Mouse (Mus musculus): ENCODE measurements around the gene Lgals4. TPM values are rescaled to one million over a fixed set of nuclear protein-coding genes. Genes with fewer than 3 reads are reported as not detected.
A peak's percentile ranks its signal among the peaks of the same experiment; 100 is the strongest.

Lgals4 gene
- polyA plus RNA-seq, 1 experiment from 2014 or later, result 22.3 TPM

DNA sequence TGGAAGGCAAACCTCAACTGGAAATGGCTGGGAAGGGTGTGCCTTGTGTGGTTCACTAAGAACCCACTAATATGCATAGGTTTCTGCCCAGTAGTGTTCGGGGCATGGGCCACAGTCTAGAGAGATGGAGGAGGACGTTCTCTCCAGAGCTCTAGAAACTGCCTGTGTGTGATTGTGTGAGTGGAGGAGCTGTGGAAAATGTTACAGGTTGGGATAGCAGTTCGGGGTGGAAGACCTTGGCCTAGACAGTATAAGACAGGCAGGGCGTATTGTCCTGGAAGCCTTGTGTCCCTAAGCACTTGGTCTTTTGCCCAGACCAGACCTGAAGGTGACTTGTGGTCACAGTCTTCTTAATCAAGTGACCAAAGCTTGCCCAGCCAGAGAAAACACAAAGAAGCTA is 21.2 kb upstream of the Lgals4 start:
- Histone ChIP-seq H3K27me3 (ENCODE audit: control insufficient read depth, insufficient read depth, low read depth, low read length) (no peaks in the 10 kb centered on the region), H3K4me2 (ENCODE audit: low read depth, low read length) (peak overlapping the region; percentile 77), H3K36me3 (ENCODE audit: control insufficient read depth, insufficient read depth) (peaks cover 45% of the 10 kb centered on the region), H3K9me3 (replicated peaks; ENCODE audit: control insufficient read depth, low read length) (no peaks in the 10 kb centered on the region), H3K4me3 (ENCODE audit: low read depth, low read length) (peak overlapping the region; percentile 91), H3K27ac (ENCODE audit: low read length) (peak overlapping the region; percentile 35), H3K4me1 (ENCODE audit: control insufficient read depth, low read depth, low read length) (peaks cover 58% of the 10 kb centered on the region), H3K9ac (ENCODE audit: low read depth, low read length) (peak overlapping the region; percentile 90)
- 40% methylated on average over 4 of the region's 4 CpGs for WGBS (ENCODE audit: insufficient replicate concordance)
- no peak for ATAC-seq (ENCODE audit: low read depth)

DNA sequence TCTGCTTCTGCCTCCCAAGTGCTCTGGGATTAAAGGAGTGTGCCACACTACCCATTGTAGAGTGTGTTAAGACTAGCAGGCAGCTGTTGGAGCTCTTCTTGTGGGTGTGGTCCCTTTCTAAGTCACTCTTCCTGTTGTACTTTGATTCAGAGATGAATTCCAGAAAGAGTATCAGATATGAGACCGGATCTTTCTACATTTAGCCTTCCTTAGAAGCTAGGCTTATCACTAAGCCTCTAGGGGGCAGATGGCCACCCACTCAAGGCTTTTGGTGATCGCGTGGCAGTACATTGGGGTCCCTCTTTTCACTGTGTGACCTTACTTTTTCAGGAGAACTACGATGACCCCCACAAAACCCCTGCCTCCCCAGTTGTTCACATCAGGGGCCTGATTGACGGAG is 20.7 kb upstream of the Lgals4 start:
- WGBS (ENCODE audit: insufficient replicate concordance), result 61% methylated on average over 5 of the region's 5 CpGs
- Histone ChIP-seq H3K4me1 (ENCODE audit: control insufficient read depth, low read depth, low read length) (peaks cover 54% of the 10 kb centered on the region), H3K27me3 (ENCODE audit: control insufficient read depth, insufficient read depth, low read depth, low read length) (no peaks in the 10 kb centered on the region), H3K4me2 (ENCODE audit: low read depth, low read length) (peak overlapping the region; percentile 77), H3K36me3 (ENCODE audit: control insufficient read depth, insufficient read depth) (peaks cover 49% of the 10 kb centered on the region), H3K9me3 (replicated peaks; ENCODE audit: control insufficient read depth, low read length) (no peaks in the 10 kb centered on the region), H3K27ac (ENCODE audit: low read length) (peak overlapping the region; percentile 35), H3K9ac (ENCODE audit: low read depth, low read length) (peak overlapping the region; percentile 90; the same call in 1 of the 2 replicates), H3K4me3 (ENCODE audit: low read depth, low read length) (peak overlapping the region; percentile 91; the same call in 1 of the 2 replicates)
- ATAC-seq (ENCODE audit: low read depth), result no peak

DNA sequence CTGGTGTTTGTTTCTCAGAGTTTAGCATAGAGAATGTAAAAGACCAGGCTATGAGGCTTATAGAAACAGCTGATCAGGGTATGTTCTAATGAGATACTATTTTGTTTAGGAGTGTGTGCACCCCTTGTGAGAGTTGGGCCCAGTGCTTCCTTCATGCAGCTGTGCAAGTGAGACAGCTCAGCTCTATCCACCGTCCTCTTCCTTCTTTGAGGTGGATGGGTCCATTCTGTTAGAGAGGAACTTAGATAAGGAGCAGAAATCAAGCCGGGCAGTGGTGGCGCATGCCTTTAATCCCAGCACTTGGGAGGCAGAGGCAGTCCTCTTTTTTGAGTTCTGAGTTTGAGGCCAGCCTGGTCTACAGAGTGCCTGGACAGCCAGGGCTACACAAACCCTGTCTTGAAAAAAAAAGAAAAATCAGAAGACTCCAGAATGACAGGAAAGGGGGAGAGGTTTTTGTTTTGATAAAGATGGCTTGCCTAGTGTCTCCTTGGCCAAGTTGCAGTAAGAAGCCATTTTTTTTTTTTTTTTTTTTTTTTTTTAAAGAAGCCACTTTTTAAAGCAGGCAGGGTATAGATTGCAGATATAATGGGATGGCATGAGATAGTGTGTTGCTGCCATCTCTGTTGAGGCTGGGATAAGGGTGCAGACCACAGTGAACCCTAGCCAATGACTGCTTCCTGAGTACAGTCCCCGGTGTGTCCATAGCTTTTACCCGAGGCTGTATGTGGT is 19.2 kb upstream of the Lgals4 start:
- no peak overlapping the region for H3K4me2 ChIP-seq (ENCODE audit: low read depth, low read length)
- H3K9ac ChIP-seq (ENCODE audit: low read depth, low read length), result no peak overlapping the region
- ATAC-seq (ENCODE audit: low read depth), result no peak
- peaks cover 57% of the 10 kb centered on the region for H3K4me1 ChIP-seq (ENCODE audit: control insufficient read depth, low read depth, low read length)
- WGBS (ENCODE audit: insufficient replicate concordance), result 52% methylated on average over 5 of the region's 5 CpGs
- H3K27ac ChIP-seq (ENCODE audit: low read length), result no peak overlapping the region
- H3K27me3 ChIP-seq (ENCODE audit: control insufficient read depth, insufficient read depth, low read depth, low read length), result no peaks in the 10 kb centered on the region
- H3K36me3 ChIP-seq (ENCODE audit: control insufficient read depth, insufficient read depth), result peaks cover 62% of the 10 kb centered on the region
- H3K4me3 ChIP-seq (ENCODE audit: low read depth, low read length), result no peak overlapping the region
- no peaks in the 10 kb centered on the region for H3K9me3 ChIP-seq (replicated peaks; ENCODE audit: control insufficient read depth, low read length)

DNA sequence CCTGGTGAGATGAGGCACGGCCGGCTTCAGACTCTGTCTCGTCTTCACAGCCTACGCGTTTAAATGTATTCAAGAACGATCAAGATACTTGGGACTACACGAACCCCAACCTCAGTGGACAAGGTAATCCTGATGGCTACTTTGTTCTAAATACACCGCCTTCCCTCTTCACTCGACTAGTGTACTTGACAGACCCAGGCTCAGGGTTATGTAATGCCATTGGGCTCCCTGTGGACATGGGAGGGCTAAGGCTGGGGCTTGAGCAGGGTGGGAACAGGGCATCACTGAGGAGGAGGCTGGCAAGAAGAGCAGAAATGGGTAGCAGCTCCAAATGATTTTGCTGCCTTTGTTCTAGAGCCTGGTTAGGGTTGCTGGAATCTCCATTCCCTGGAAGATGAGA is 18.4 kb upstream of the Lgals4 start:
- H3K4me3 ChIP-seq (ENCODE audit: low read depth, low read length), result no peak overlapping the region
- no peaks in the 10 kb centered on the region for H3K27me3 ChIP-seq (ENCODE audit: control insufficient read depth, insufficient read depth, low read depth, low read length)
- peaks cover 55% of the 10 kb centered on the region for H3K4me1 ChIP-seq (ENCODE audit: control insufficient read depth, low read depth, low read length)
- no peak overlapping the region for H3K27ac ChIP-seq (ENCODE audit: low read length)
- H3K4me2 ChIP-seq (ENCODE audit: low read depth, low read length), result no peak overlapping the region
- 85% methylated on average over 9 of the region's 9 CpGs for WGBS (ENCODE audit: insufficient replicate concordance)
- H3K36me3 ChIP-seq (ENCODE audit: control insufficient read depth, insufficient read depth), result peaks cover 69% of the 10 kb centered on the region
- no peaks in the 10 kb centered on the region for H3K9me3 ChIP-seq (replicated peaks; ENCODE audit: control insufficient read depth, low read length)
- H3K9ac ChIP-seq (ENCODE audit: low read depth, low read length), result no peak overlapping the region
- no peak for ATAC-seq (ENCODE audit: low read depth)

DNA sequence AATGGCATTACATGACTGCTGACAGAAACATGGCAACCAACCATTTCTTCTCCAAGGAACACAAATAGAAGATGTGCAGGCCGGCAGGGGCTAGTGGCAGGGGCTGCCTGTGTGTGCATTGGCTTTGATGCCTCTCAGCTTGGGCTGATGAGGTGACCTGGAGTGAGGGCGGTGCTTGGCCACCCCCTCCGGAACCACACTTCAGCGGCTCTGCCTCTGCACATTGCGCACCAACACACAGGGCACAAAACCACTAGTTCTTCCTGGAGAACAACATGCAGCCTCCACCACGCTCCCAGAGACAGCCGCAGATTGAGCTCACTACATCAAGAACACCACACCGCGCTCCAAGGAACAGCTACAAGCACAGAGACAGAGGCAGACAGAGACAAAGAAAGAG is 17.5 kb upstream of the Lgals4 start:
- H3K27me3 ChIP-seq (ENCODE audit: control insufficient read depth, insufficient read depth, low read depth, low read length), result no peaks in the 10 kb centered on the region
- no peak for ATAC-seq (ENCODE audit: low read depth)
- H3K27ac ChIP-seq (ENCODE audit: low read length), result no peak overlapping the region
- peaks cover 79% of the 10 kb centered on the region for H3K36me3 ChIP-seq (ENCODE audit: control insufficient read depth, insufficient read depth)
- no peak overlapping the region for H3K9ac ChIP-seq (ENCODE audit: low read depth, low read length)
- no peak overlapping the region for H3K4me3 ChIP-seq (ENCODE audit: low read depth, low read length)
- no peaks in the 10 kb centered on the region for H3K9me3 ChIP-seq (replicated peaks; ENCODE audit: control insufficient read depth, low read length)
- 84% methylated on average over 9 of the region's 9 CpGs for WGBS (ENCODE audit: insufficient replicate concordance)
- peaks cover 57% of the 10 kb centered on the region for H3K4me1 ChIP-seq (ENCODE audit: control insufficient read depth, low read depth, low read length)
- H3K4me2 ChIP-seq (ENCODE audit: low read depth, low read length), result no peak overlapping the region

DNA sequence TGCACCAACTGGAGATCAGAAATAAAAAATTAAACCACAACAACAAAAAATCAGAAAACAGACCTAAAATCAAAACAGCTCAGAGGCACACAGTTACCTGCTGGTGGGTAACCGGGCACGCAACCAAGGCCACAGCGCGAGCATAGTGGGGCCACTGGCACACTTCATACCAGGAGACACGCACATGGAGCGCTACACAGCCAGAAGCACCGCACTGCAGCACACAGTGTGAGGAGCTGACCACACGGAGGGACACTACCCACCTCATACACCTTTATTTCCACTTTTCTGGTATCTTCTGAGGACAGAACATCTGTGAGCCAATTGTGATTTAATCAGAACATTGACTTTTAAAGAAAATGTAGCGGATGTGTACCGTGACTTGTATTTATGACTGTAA is 16.7 kb upstream of the Lgals4 start:
- 90% methylated on average over 10 of the region's 10 CpGs for WGBS (ENCODE audit: insufficient replicate concordance)
- Histone ChIP-seq H3K27me3 (ENCODE audit: control insufficient read depth, insufficient read depth, low read depth, low read length) (no peaks in the 10 kb centered on the region), H3K4me1 (ENCODE audit: control insufficient read depth, low read depth, low read length) (peaks cover 59% of the 10 kb centered on the region), H3K9me3 (replicated peaks; ENCODE audit: control insufficient read depth, low read length) (no peaks in the 10 kb centered on the region), H3K9ac (ENCODE audit: low read depth, low read length) (no peak overlapping the region), H3K36me3 (ENCODE audit: control insufficient read depth, insufficient read depth) (peaks cover 85% of the 10 kb centered on the region), H3K4me2 (ENCODE audit: low read depth, low read length) (no peak overlapping the region), H3K4me3 (ENCODE audit: low read depth, low read length) (no peak overlapping the region), H3K27ac (ENCODE audit: low read length) (no peak overlapping the region)
- no peak for ATAC-seq (ENCODE audit: low read depth)

DNA sequence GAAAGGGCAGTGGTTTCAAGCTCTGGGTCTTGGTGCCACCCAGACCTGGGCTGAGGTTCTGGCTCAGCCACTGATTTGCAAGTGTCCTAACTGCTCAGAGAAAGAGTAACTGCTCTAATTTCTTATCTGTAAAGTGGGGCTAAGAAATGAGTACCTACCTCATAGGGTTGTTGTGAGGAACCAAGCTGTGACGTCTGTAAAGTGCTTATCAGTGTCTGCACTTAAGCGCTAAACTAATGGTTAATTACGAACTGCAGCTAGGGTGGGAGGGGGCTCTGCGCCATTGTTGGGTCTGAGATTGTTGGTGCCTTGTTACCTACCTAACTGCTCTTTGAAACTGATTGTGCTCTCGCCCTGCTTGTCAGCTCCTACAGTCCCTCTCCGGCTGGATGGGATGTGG is 16.1 kb upstream of the Lgals4 start:
- ATAC-seq (ENCODE audit: low read depth), result no peak
- 62% methylated on average over 6 of the region's 6 CpGs for WGBS (ENCODE audit: insufficient replicate concordance)
- no peak overlapping the region for H3K4me2 ChIP-seq (ENCODE audit: low read depth, low read length)
- H3K27ac ChIP-seq (ENCODE audit: low read length), result no peak overlapping the region
- H3K36me3 ChIP-seq (ENCODE audit: control insufficient read depth, insufficient read depth), result peaks cover 91% of the 10 kb centered on the region
- H3K27me3 ChIP-seq (ENCODE audit: control insufficient read depth, insufficient read depth, low read depth, low read length), result no peaks in the 10 kb centered on the region
- no peak overlapping the region for H3K9ac ChIP-seq (ENCODE audit: low read depth, low read length)
- H3K4me1 ChIP-seq (ENCODE audit: control insufficient read depth, low read depth, low read length), result peaks cover 52% of the 10 kb centered on the region
- no peaks in the 10 kb centered on the region for H3K9me3 ChIP-seq (replicated peaks; ENCODE audit: control insufficient read depth, low read length)
- no peak overlapping the region for H3K4me3 ChIP-seq (ENCODE audit: low read depth, low read length)

DNA sequence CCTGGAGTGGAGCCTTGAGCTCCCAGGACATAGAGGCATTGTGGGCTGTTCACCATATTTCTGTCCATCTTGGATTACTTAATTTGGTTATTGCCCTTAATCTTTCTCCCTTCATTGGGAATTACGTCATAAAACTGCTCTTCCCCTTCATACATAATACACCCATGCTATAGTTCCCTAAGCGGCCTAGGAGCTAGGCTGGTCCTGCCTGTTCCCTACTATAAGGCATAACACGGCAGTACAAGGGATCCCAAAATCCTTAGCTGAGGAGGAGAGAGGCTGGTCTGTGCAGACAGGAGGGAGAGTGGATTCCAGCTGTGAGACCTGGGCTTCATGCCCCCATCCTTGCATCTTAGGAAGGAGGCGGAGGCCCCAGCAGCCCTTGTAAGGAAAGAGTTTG is 15.7 kb upstream of the Lgals4 start:
- 84% methylated on average over 4 of the region's 4 CpGs for WGBS (ENCODE audit: insufficient replicate concordance)
- no peak for ATAC-seq (ENCODE audit: low read depth)
- H3K27me3 ChIP-seq (ENCODE audit: control insufficient read depth, insufficient read depth, low read depth, low read length), result no peaks in the 10 kb centered on the region
- no peak overlapping the region for H3K4me3 ChIP-seq (ENCODE audit: low read depth, low read length)
- H3K36me3 ChIP-seq (ENCODE audit: control insufficient read depth, insufficient read depth), result peaks cover 94% of the 10 kb centered on the region
- no peak overlapping the region for H3K4me2 ChIP-seq (ENCODE audit: low read depth, low read length)
- H3K27ac ChIP-seq (ENCODE audit: low read length), result no peak overlapping the region
- H3K9ac ChIP-seq (ENCODE audit: low read depth, low read length), result no peak overlapping the region
- H3K4me1 ChIP-seq (ENCODE audit: control insufficient read depth, low read depth, low read length), result peaks cover 48% of the 10 kb centered on the region
- H3K9me3 ChIP-seq (replicated peaks; ENCODE audit: control insufficient read depth, low read length), result no peaks in the 10 kb centered on the region

DNA sequence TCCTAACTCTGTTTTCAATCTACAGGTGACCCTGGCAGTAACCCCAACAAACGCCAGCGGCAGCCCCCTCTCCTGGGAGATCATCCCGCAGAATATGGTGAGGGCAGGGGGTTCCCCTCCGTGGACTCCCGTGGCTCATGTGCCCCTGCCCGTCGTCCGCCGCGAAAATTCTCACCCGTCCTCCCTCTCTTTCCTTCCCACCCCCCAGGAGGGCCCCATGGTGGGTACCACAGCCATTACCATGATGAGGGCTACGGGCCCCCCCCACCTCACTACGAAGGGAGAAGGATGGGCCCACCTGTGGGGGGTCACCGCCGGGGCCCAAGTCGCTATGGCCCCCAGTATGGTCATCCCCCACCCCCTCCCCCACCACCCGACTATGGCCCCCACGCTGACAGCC is 15.2 kb upstream of the Lgals4 start:
- no peak overlapping the region for H3K27ac ChIP-seq (ENCODE audit: low read length)
- H3K4me3 ChIP-seq (ENCODE audit: low read depth, low read length), result no peak overlapping the region
- 82% methylated on average over 18 of the region's 18 CpGs for WGBS (ENCODE audit: insufficient replicate concordance)
- H3K9me3 ChIP-seq (replicated peaks; ENCODE audit: control insufficient read depth, low read length), result no peaks in the 10 kb centered on the region
- H3K36me3 ChIP-seq (ENCODE audit: control insufficient read depth, insufficient read depth), result peaks cover 91% of the 10 kb centered on the region
- no peak overlapping the region for H3K4me2 ChIP-seq (ENCODE audit: low read depth, low read length)
- no peaks in the 10 kb centered on the region for H3K27me3 ChIP-seq (ENCODE audit: control insufficient read depth, insufficient read depth, low read depth, low read length)
- no peak for ATAC-seq (ENCODE audit: low read depth)
- peaks cover 45% of the 10 kb centered on the region for H3K4me1 ChIP-seq (ENCODE audit: control insufficient read depth, low read depth, low read length)
- no peak overlapping the region for H3K9ac ChIP-seq (ENCODE audit: low read depth, low read length)
